Mouse (Mus musculus) retina, postnatal 1 day (tissue): Measurements from ENCODE around the gene Plscr4.

Source experiments
- DNase-seq: peaks from one replicate; pipeline ENCODE4 v3.0.0-alpha.2; 2012

Gene Plscr4

GRCm38 (mm10) chr9:92517036-92517435, 59.9 kb downstream of the Plscr4 start:
- no peak for DNase-seq

GRCm38 (mm10) chr9:92520751-92521150, 63.6 kb downstream of the Plscr4 start:
- no peak for DNase-seq

DNA sequence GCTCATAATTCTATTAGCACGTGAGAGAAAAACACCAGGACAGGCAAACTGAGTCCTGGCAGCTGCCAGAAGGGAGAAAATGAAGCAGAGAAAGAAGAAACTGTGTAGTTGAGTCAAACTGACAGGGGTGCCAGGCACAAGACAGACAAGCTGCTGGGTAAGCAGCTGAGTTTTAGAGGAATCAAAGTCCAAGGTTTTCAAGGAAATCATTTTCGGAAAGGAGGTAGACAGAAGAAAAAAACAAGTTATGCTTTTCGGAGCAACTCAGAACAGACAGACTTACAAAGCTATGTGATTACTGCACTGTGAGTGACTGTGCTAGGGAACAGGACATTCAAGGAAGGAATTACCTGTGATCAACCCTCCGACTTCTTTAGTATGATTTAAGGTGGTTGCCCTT, 67.3 kb downstream of the Plscr4 start:
- DNase-seq, result no peak

DNA sequence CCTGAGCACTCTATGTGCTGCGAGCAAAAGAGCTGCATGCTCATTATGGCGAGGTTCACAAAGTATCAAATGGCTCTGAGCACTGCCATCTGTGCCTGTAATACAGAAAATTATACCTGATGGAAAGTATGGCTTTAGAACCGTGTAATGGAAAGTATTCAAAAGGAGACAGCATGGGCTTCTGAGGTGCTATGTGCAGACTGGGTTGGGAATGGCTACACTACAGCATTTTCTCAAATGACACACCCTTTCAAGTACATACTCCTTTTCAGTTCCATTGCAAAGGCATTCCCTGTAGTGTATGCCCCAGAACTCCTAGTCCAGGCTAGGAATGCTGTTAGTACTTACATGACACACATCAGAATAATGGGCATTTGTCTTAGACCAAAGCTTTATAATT, 72.9 kb downstream of the Plscr4 start:
- DNase-seq, result no peak

DNA sequence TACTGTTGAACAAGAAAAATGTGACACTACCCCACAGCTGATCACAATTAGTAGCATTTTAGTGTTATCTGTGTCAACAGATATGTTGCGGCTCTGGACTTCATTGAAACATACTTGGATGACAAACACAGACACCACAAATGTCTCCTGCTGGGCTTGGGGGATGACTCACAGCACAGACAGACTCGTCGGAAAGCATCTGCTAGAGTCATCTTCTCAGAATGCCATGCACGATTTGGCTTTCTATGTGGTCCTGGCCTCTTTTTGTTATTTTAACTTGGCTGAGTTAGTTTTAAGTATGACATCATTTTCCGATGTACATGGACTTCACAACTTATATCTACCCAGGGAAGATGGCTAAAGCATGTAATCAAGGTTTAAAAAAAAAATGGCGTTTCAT, 80.6 kb downstream of the Plscr4 start:
- DNase-seq, result no peak

DNA sequence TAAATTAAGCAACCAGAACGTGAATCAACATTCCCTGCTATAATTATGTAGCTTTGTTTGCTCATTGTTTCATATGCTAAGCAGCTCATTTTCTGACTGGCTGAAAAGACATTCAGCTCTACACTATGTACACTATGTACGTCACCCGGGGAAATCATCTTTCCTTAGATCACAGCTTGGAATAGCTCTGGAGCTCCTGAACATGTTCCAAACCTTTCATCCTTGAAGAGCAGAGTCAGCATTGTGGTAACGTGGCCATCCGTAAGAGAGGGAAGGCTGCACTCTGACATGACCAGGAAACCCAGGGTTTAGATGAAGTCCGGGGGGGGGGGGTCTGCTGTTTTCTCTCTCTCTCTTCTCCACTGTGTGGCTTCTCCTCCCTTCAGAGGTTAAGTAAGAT, 81.0 kb downstream of the Plscr4 start:
- DNase-seq, result no peak
